Mouse (Mus musculus) midbrain, embryonic 14.5 days (tissue): ENCODE data around the gene Sgcb. TPM values are rescaled to one million over a fixed set of nuclear protein-coding genes. Genes with fewer than 3 reads are reported as not detected.

Experiments used
- ATAC-seq: fragments of 200-750 bp; cut with Nextera tagmentation; 2 replicates; pipeline ENCODE4 v1.8.0; 2017; ENCODE audit warnings: moderate number of reproducible peaks, moderate library complexity; ENCODE audit not compliant: low FRiP score, low TSS enrichment
- DNase-seq: peaks from one replicate; pipeline ENCODE4 v3.0.0-alpha.2; 2015
- H3K27ac ChIP-seq: fragments of 300-500 bp; sonication (generic); replicated peaks from 2 replicates; pipeline ENCODE4 v1.5.1; 2014; ENCODE audit warnings: mild to moderate bottlenecking, low read depth, low read length, moderate library complexity
- H3K27me3 ChIP-seq: fragments of 300-500 bp; sonication (generic); 2 replicates; pipeline ENCODE4 v1.6.1; 2014; ENCODE audit warnings: low read length, control low read depth, mixed read lengths; ENCODE audit not compliant: control insufficient read depth, insufficient read depth
- H3K36me3 ChIP-seq: fragments of 300-500 bp; sonication (generic); 2 replicates; pipeline ENCODE4 v1.6.1; 2014; ENCODE audit warnings: low read length, control low read depth; ENCODE audit not compliant: control insufficient read depth, insufficient read depth
- H3K4me1 ChIP-seq: fragments of 300-500 bp; sonication (generic); 2 replicates; pipeline ENCODE4 v1.6.1; 2014; ENCODE audit warnings: mild to moderate bottlenecking, antibody characterized with exemption, low read length, control low read depth; ENCODE audit not compliant: control insufficient read depth, insufficient read depth
- H3K4me2 ChIP-seq: fragments of 300-500 bp; sonication (generic); 2 replicates; pipeline ENCODE4 v1.6.1; 2014; ENCODE audit warnings: mild to moderate bottlenecking, low read length, moderate library complexity
- H3K4me3 ChIP-seq: fragments of 300-500 bp; sonication (generic); replicated peaks from 2 replicates; pipeline ENCODE4 v1.5.1; 2014; ENCODE audit warnings: low read depth, low read length
- H3K9ac ChIP-seq: fragments of 300-500 bp; sonication (generic); replicated peaks from 2 replicates; pipeline ENCODE4 v1.6.1; 2014; ENCODE audit warnings: mild to moderate bottlenecking, low read length, moderate library complexity
- H3K9me3 ChIP-seq: fragments of 300-500 bp; sonication (generic); 2 replicates; pipeline ENCODE4 v1.6.1; 2016; ENCODE audit warnings: low read length, control low read depth, mixed read lengths; ENCODE audit not compliant: control insufficient read depth
- WGBS: fragments of 180-500 bp; shearing (Covaris S2); extraction: QIAGEN DNeasy Blood & Tissue Kit; methylation state at CpG from one replicate; pipeline ENCODE4 v1.1.7; 2014; 5-methylcytosine and 5-hydroxymethylcytosine counted together
- polyA plus RNA-seq: library from polyadenylated mRNA; unstranded; fragments of >200 nt; fragmentation: Nextera tagmentation; extraction: Ambion mirVana; gene quantifications from 2 replicates; pipeline ENCODE4 v1.2.1, GENCODE M21; 2014

Sgcb gene
- polyA plus RNA-seq, 1 experiment from 2014 or later = 32.2 TPM

- Histone ChIP-seq H3K27ac (no peak overlapping the region), H3K36me3 (no peaks in the 10 kb centered on the region), H3K9ac (no peak overlapping the region), H3K4me3 (no peak overlapping the region), H3K9me3 (no peaks in the 10 kb centered on the region), H3K4me2 (no peak overlapping the region), H3K4me1 (no peaks in the 10 kb centered on the region), H3K27me3 (no peaks in the 10 kb centered on the region)
- no peak for ATAC-seq
- WGBS = 75% methylated on average over 15 of the region's 15 CpGs
- DNase-seq = no peak
Measured at GRCm38 (mm10) chr5:73627991-73628390, 19.6 kb downstream of the Sgcb start.

DNA sequence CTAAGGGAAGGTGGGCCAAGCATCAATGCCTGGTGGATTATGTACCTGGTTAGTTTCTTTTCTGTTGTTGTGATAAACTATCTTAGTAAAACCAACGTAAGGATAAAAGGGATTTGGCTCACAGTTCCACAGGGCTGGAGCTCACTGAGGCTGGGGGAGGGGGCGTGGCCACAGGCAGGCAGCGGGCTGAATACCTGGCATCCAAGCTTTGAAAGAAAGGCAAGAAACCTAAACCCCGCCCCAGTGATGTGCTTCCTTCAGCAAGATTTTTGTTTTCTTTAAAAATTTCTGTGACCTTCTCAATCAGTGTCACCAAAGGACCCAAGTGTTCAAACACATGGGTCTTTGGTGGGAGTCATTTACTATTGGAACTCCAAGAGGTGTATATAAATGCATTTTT lies 20.0 kb downstream of the Sgcb start:
- Histone ChIP-seq H3K4me1 (no peaks in the 10 kb centered on the region), H3K4me3 (no peak overlapping the region), H3K4me2 (no peak overlapping the region), H3K9me3 (no peaks in the 10 kb centered on the region), H3K27ac (no peak overlapping the region), H3K9ac (no peak overlapping the region), H3K36me3 (no peaks in the 10 kb centered on the region), H3K27me3 (no peaks in the 10 kb centered on the region)
- ATAC-seq = no peak
- WGBS = 52% methylated on average over 4 of the region's 4 CpGs
- no peak for DNase-seq

DNA sequence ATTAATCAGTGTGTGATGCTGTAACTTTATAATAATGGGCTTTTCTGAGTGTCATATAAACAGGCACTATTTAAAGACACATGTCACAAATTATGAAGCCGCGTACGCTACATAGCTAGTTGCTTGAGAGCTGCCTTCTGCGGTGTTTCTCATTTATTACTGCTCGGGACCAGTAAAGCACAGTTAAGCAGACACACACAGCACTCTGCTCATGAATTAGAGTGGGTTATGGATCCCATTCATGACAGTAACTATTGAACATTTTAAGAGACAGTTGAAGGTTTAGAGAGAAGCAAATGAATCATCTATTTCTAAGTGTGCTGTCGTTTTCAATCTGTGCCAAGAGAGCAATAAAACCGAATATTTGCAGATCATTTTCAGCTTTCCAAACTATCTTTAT lies 20.7 kb downstream of the Sgcb start:
- DNase-seq = no peak
- 93% methylated on average over 7 of the region's 7 CpGs for WGBS
- H3K27ac ChIP-seq = no peak overlapping the region
- ATAC-seq = no peak
- H3K9me3 ChIP-seq = no peaks in the 10 kb centered on the region
- no peaks in the 10 kb centered on the region for H3K27me3 ChIP-seq
- no peak overlapping the region for H3K4me3 ChIP-seq
- H3K9ac ChIP-seq = no peak overlapping the region
- H3K4me2 ChIP-seq = no peak overlapping the region
- H3K4me1 ChIP-seq = no peaks in the 10 kb centered on the region
- no peaks in the 10 kb centered on the region for H3K36me3 ChIP-seq

DNA sequence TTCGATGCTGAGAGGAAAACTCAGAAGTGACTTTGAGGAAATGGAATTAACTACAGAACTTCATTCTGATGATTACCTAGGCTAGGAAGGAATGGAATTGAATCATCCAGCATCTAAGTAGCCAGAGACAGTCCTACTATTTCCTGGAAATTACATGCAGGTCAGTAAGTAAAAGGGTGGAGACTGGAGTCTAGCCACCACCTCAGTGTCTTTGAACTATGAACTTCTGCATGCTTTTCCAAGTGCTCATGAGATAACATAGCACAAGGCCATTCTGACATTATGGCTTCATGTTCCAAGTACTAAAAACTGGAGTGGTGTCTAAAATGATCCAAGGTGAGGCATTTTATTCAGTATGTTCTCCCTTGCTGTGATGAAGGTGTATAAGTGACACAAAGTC lies 22.1 kb downstream of the Sgcb start:
- Histone ChIP-seq H3K27ac (no peak overlapping the region), H3K4me2 (no peak overlapping the region), H3K9ac (no peak overlapping the region), H3K27me3 (no peaks in the 10 kb centered on the region), H3K4me3 (no peak overlapping the region), H3K36me3 (no peaks in the 10 kb centered on the region), H3K9me3 (no peaks in the 10 kb centered on the region), H3K4me1 (no peaks in the 10 kb centered on the region)
- ATAC-seq (no peak), DNase-seq (no peak)
- WGBS = 84% methylated on average over 1 of the region's 1 CpGs

DNA sequence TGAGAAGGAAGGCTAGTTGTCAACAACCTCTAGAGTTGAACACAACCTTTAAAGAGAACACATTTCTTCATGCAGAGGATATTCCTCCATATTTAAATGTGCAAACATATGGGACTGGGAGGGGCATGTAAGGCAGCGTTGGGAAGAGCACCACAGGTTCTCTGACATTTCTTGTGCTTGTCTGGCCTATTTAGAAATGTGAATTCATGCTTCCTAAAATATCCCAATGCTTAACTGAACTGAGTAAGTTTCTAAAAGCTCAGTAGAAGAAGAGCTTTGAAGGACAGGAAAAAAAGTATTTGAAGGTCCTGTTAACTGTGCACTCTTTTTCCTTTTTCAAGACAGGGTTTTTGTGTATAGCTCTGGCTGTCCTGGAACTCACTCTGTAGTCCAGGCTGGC lies 28.6 kb downstream of the Sgcb start:
- no peak for ATAC-seq
- Histone ChIP-seq H3K27me3 (no peaks in the 10 kb centered on the region), H3K36me3 (no peaks in the 10 kb centered on the region), H3K4me1 (no peaks in the 10 kb centered on the region), H3K9ac (no peak overlapping the region), H3K4me3 (no peak overlapping the region), H3K9me3 (no peaks in the 10 kb centered on the region), H3K4me2 (no peak overlapping the region), H3K27ac (no peak overlapping the region)
- WGBS = 83% methylated on average over 1 of the region's 1 CpGs
- no peak for DNase-seq

GRCm38 (mm10) chr5:73615211-73615610 lies 32.4 kb downstream of the Sgcb start:
- H3K4me2 ChIP-seq = no peak overlapping the region
- whole genome bisulfite sequencing = 79% methylated on average over 7 of the region's 7 CpGs
- DNase-seq = no peak

GRCm38 (mm10) chr5:73613296-73613695 lies 34.3 kb downstream of the Sgcb start:
- Histone ChIP-seq H3K27ac (no peak overlapping the region), H3K4me2 (no peak overlapping the region), H3K4me1 (no peaks in the 10 kb centered on the region), H3K9me3 (no peaks in the 10 kb centered on the region; the same call in 1 of the 2 replicates), H3K36me3 (no peaks in the 10 kb centered on the region), H3K4me3 (no peak overlapping the region), H3K9ac (no peak overlapping the region), H3K27me3 (no peaks in the 10 kb centered on the region)
- 94% methylated on average over 8 of the region's 8 CpGs for WGBS
- ATAC-seq (no peak), DNase-seq (no peak)

More at GRCm38 (mm10) chr5:73615211-73615610, 32.4 kb downstream of the Sgcb start:
- no peaks in the 10 kb centered on the region for H3K36me3 ChIP-seq
- no peak for ATAC-seq
- no peaks in the 10 kb centered on the region for H3K4me1 ChIP-seq
- H3K27ac ChIP-seq = no peak overlapping the region
- no peaks in the 10 kb centered on the region for H3K27me3 ChIP-seq
- H3K9me3 ChIP-seq = no peaks in the 10 kb centered on the region; the same call in 1 of the 2 replicates
- H3K9ac ChIP-seq = no peak overlapping the region
- H3K4me3 ChIP-seq = no peak overlapping the region

GRCm38 (mm10) chr5:73611071-73611470 lies 36.5 kb downstream of the Sgcb start:
- H3K27ac ChIP-seq = no peak overlapping the region
- no peak overlapping the region for H3K4me3 ChIP-seq
- H3K36me3 ChIP-seq = no peaks in the 10 kb centered on the region
- H3K4me1 ChIP-seq = no peaks in the 10 kb centered on the region
- peaks cover 7% of the 10 kb centered on the region; the same call in 1 of the 2 replicates for H3K9me3 ChIP-seq
- WGBS = 94% methylated on average over 4 of the region's 4 CpGs
- no peak overlapping the region for H3K9ac ChIP-seq
- H3K27me3 ChIP-seq = no peaks in the 10 kb centered on the region
- DNase-seq = no peak
- H3K4me2 ChIP-seq = no peak overlapping the region
- no peak for ATAC-seq

DNA sequence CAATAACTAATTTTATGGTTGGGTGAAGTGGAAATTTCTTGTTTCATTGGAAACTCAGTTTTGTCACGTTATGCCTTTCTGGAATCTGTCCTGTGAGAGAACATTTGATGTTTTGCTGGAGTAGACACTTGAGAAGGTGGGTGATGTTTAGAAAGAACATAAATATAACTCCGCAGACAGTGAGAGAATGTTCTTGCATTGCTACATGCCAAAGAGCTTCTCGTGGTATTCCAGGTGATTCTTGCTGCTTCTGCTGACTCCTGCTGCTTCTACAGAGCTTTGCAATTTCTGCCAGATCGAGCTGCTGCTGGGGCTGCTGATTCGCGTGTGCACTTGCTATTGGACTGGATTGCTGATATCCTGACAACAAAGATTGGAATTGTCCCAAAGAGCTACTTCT lies 42.6 kb downstream of the Sgcb start:
- H3K27ac ChIP-seq = no peak overlapping the region
- WGBS = 86% methylated on average over 6 of the region's 6 CpGs
- no peak overlapping the region for H3K4me2 ChIP-seq
- ATAC-seq (no peak), DNase-seq (no peak)
- H3K9me3 ChIP-seq = peaks cover 7% of the 10 kb centered on the region; the same call in 1 of the 2 replicates
- H3K4me1 ChIP-seq = no peaks in the 10 kb centered on the region
- no peak overlapping the region for H3K4me3 ChIP-seq
- no peak overlapping the region for H3K9ac ChIP-seq
- H3K27me3 ChIP-seq = no peaks in the 10 kb centered on the region
- no peaks in the 10 kb centered on the region for H3K36me3 ChIP-seq
